Mouse (Mus musculus) heart, postnatal 36 days (tissue): ENCODE results near the gene Dcdc2c. TPM values are rescaled to one million over a fixed set of nuclear protein-coding genes. Genes with fewer than 3 reads are reported as not detected.

Source experiments
- DNase-seq, 2 experiments: peaks; one replicate each; pipeline ENCODE4 v3.0.0; 2021 to 2022
- intact Hi-C: fragments of 180-260 bp; cut with DNase I; formaldehyde crosslinking; loops from one replicate; pipeline ENCODE4 v1.15.1; 2025
- total RNA-seq, 2 experiments: library from RNA; stranded (reverse); gene quantifications; 2 replicates each; pipeline ENCODE4 v1.2.3; 2021

Dcdc2c gene
- total RNA-seq, 2 experiments from 2014 or later = not detected

GRCm38 (mm10) chr12:28460951-28461431 is 91.2 kb downstream of the Dcdc2c start:
- no peak for DNase-seq
- intact Hi-C loops = no loop called here

DNA sequence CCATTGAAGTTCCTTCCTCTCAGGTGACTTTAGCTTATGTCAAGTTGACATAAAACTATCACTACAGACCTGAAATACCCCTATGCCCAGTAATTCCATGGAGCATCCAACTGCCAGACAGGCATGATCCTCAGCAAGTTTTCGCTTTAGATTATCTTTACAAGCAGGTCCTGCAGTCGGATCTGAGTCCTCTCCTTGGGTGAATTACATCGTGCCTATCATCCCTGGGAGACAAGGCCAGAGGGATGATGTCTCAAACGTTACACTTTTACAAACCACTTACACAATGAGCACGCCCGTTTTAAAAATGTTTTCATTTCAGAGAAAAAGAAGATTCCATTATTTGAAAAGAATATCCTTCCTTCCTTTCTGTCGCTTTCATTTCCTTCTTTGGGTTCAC is 91.7 kb downstream of the Dcdc2c start:
- no peak for DNase-seq
- intact Hi-C loops = no loop called here

GRCm38 (mm10) chr12:28458786-28459185 is 93.4 kb downstream of the Dcdc2c start:
- intact Hi-C loops = no loop called here
- no peak for DNase-seq

DNA sequence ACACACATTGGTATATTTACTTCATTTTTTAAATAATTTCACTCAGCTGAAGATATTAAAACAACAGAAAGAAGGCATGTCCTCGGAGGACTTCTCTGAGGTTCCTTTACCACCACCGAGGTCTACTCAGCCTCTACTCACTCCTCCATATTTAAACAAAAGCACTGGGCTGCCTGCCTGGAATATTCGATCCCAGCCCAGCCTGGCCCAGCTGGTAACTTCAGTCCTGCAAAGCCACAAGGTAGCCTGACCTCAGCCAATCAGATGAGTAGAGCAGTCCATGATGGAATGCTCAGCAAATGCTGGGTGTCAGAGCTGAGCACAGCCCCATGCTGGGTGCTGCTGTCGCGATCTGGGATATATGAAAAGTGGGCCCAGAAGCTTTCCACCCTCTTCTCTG is 115.7 kb downstream of the Dcdc2c start:
- no peak for DNase-seq
- intact Hi-C loops = no loop called here

- intact Hi-C loops = loop anchor here (1.0 to 2.0 kb wide), 3 partner anchors 833 to 1899 kb away; partner anchors contain the start of gene Sox11
- DNase-seq = no peak
These were observed 119.5 kb downstream of the Dcdc2c start for GRCm38 (mm10) chr12:28432729-28433067.

DNA sequence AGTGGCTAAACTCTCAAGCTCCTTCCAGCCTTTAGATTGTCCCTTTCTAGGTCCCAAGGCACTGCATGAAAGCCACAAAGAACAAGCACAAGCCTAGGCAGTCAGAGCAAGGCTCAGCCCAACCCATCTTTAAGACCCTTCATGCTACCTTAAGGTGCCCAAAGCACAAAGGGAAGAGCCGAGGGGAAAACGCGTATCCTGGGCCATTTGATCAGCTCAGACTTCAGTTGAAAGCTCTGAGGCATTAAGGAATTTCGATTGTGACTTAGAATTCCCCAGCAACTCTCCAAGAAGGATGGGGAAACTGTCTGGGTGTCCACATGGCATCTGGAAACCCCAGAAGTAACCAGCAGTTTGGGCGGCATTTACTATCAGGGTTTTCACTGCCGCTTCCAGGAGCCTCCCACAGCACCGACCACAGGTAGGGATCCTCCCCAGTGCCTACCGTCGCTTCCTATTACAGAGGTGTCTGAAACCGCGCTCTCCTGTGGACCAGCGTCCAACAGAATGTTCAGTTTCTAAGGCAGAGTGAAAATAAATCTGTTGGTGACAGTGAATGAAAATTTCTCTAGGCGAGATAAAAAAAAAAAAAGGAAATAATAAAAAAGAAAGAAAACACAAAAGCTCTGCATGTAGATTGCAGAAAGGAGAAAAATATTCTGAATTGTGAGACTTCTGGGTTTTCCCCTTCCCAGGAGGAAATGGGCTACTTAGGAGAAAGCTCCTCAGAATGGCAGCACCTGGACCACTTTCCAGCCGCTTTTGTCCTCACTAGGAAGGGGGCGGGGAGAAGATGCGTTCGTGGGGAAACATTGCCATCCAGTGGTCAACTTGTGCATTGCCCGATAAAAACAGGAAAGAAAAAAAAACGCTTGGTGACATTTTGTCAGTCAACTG is 120.1 kb downstream of the Dcdc2c start:
- intact Hi-C loops = loop anchor here (1.0 to 2.0 kb wide), 3 partner anchors 833 to 1899 kb away; partner anchors contain the start of gene Sox11
- DNase-seq = peak; percentile 51 to 58

- DNase-seq = no peak
- intact Hi-C loops = no loop called here
These were observed 122.3 kb downstream of the Dcdc2c start for GRCm38 (mm10) chr12:28429856-28430255.

DNA sequence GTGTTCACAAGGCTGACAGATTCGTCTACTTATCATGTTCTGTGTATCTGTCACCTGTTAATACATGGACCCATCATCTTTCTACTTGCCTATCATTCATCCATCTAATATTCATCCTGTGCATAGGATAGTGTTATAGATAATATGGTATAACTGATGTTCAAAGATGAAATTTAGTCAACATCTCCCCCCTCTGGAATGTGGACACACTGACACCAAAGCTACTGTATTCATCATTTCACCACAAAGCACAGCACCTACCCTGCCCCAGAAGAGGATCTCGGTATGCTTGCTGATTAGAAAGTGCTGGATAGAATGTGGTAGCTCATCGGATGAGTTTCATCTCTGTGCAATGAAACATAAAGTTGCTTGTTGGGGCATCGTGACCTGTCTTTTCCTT is 135.2 kb downstream of the Dcdc2c start:
- no peak for DNase-seq
- intact Hi-C loops = no loop called here

- intact Hi-C loops = no loop called here
- no peak for DNase-seq
These were observed 144.4 kb downstream of the Dcdc2c start for GRCm38 (mm10) chr12:28407656-28408405.

DNA sequence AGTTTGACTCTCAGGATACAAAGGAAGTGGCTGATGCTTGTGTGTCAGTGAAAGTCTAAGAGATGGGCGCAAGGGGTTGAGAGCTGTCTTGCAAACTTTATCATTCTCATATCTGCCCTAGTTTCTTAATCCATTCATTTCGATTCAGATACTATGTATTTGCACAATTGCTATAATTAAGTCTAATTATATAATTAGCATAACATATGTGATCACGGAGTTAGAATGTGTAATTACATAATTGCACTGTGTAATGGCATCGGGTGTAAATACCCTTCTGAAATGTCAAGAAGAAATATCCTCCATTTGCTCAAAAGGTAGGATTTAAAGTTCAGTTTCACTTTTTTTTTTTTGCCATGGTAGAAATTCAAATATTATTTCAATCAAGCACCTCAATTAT is 149.9 kb downstream of the Dcdc2c start:
- intact Hi-C loops = no loop called here
- no peak for DNase-seq

GRCm38 (mm10) chr12:28401372-28401771 is 150.8 kb downstream of the Dcdc2c start:
- intact Hi-C loops = no loop called here

DNA sequence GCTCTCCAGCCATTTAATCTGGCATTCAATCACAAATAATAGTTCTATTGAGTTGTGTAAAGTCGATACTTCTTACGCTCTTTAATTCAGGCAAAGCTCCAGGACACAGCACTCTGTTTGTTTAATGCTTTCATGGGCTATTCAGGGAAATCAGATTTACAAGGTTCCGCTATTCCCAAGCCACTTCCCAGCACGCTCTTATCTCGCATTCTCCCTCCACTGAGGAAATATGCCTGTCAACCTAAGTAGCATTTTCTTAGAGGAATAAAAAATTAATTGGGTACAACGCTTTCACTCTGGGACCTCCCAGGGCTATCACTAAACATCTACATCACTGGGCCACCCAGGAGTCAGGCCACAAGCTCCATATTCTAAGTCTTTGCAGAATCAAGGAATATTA is 160.1 kb downstream of the Dcdc2c start:
- intact Hi-C loops = no loop called here
- no peak for DNase-seq

More at GRCm38 (mm10) chr12:28401372-28401771, 150.8 kb downstream of the Dcdc2c start:
- no peak for DNase-seq

Other genes with a start within 250 kb of the Dcdc2c start
- not detected for gene Allc, start 30.1 kb upstream of the Dcdc2c start, total RNA-seq
- 10 to 100 TPM; 20.5 to 20.8 TPM for gene Colec11, start 71.0 kb upstream of the Dcdc2c start, total RNA-seq
- 100 to 1,000 TPM; 264 to 294 TPM for gene Rps7, start 83.6 kb upstream of the Dcdc2c start, total RNA-seq
- 1 to 10 TPM; 6.3 to 6.9 TPM for gene Rnaseh1, start 97.2 kb upstream of the Dcdc2c start, total RNA-seq
- gene Adi1, start 122.8 kb upstream of the Dcdc2c start, total RNA-seq = 10 to 100 TPM; 47.3 to 51.7 TPM
- 10 to 100 TPM; 21.4 to 22.6 TPM for gene Trappc12, start 198.1 kb upstream of the Dcdc2c start, total RNA-seq
- gene Eipr1, start 199.4 kb upstream of the Dcdc2c start, total RNA-seq = 1 to 10 TPM; 8.9 to 9.4 TPM